Mouse (Mus musculus) stomach, postnatal 0 days (tissue): ENCODE results near the gene Nuak1.

Experiments
- CTCF ChIP-seq: IDR thresholded peaks from 2 replicates; pipeline ENCODE4 v1.5.1; 2016; ENCODE audit warnings: antibody characterized with exemption, low read depth, mild to moderate bottlenecking, moderate library complexity
- EP300 ChIP-seq: optimal IDR thresholded peaks from 2 replicates; pipeline ENCODE3; 2016; ENCODE audit warnings: antibody characterized with exemption

DNA sequence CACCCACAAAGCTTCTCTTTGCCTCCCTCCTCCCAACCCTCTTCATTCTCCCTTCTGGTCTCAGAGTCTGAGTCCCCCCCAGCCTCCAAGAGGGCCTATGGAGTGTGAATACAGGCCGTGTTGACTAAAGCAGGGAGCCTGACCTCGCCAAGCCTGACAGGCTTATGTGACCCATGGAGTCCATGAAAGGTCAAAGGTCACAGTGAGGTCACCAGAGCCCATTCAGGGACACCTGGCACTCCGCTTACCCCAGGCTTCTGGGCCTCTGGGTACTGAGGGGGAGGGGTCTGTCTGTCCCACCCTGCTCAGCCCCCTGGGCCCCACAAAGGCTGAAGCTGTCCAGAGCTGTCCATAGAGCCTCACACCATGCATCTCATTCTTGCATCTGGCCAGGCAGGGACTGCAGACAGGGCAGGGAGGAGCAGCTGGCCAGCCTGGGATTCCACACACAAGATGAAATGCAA lies 37.2 kb upstream of the Nuak1 start:
- TF ChIP-seq CTCF = no peak
- no peak for TF ChIP-seq EP300
